Mouse (Mus musculus) bone marrow, adult 2 months (tissue): ENCODE measurements around the gene Mrps18a. TPM values are rescaled to one million over a fixed set of nuclear protein-coding genes. Genes with fewer than 3 reads are reported as not detected.

ENCODE experiments used
- H3K27ac ChIP-seq: fragments of 200-500 bp; 2 replicates; pipeline ENCODE4 v1.5.1; 2012; ENCODE audit warnings: low read depth, mild to moderate bottlenecking, control low read depth, inconsistent platforms, low read length; ENCODE audit not compliant: control insufficient read depth, poor library complexity, insufficient read depth
- H3K4me1 ChIP-seq: fragments of 200-500 bp; 2 replicates; pipeline ENCODE4 v1.6.1; 2011; ENCODE audit warnings: low read length; ENCODE audit not compliant: control insufficient read depth, insufficient read depth
- H3K4me3 ChIP-seq: fragments of 200-500 bp; replicated peaks from 2 replicates; pipeline ENCODE3; 2011; ENCODE audit warnings: mild to moderate bottlenecking, low read depth, low read length, control low read depth; ENCODE audit not compliant: control insufficient read depth
- CTCF ChIP-seq: fragments of 200-500 bp; IDR thresholded peaks from 2 replicates; pipeline ENCODE4 v1.5.1; 2011; ENCODE audit warnings: low read length, control low read depth; ENCODE audit not compliant: control insufficient read depth, insufficient read depth
- POLR2A ChIP-seq: fragments of 200-500 bp; IDR thresholded peaks from 2 replicates; pipeline ENCODE4 v1.6.1; 2011; ENCODE audit warnings: low read depth, mild to moderate bottlenecking, control low read depth, low read length, borderline replicate concordance; ENCODE audit not compliant: control insufficient read depth
- WGBS: fragments of 180-500 bp; shearing (Covaris S2); methylation state at CpG from one replicate; pipeline ENCODE4 v1.1.7; 2018; 5-methylcytosine and 5-hydroxymethylcytosine counted together
- polyA plus RNA-seq: library from polyadenylated mRNA; stranded (reverse); fragments of >200 nt; gene quantifications from 2 replicates; pipeline ENCODE4 v1.2.4, GENCODE M21; 2011; ENCODE audit warnings: low replicate concordance; ENCODE audit not compliant: missing spikeins, insufficient read depth, insufficient read length

Mrps18a gene
- polyA plus RNA-seq, 1 experiment = 90.6 TPM

DNA sequence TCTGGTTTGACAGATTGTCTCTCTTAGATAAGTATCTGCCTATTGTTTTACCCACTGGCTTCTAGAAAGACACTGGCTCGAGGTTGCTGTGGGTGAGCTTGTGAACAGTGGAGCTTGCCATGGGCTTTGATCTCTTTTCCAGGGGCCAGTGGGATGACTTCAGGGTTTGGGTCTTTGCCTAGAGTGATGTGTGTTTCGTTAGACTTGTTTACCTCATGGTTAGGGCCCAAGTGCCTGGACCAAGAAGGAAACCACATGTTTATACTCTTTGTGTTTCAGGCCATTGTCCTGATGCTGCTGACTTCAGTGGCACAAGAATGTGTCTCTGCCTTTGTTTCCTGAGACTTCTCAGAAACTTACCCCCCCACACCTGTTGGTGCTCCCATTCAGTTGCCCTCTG, 4.7 kb downstream of the Mrps18a start:
- 69% methylated on average over 2 of the region's 2 CpGs for WGBS
- Histone ChIP-seq H3K27ac (no peak overlapping the region), H3K4me1 (no peaks in the 10 kb centered on the region; the same call in 1 of the 2 replicates), H3K4me3 (no peak overlapping the region)
- TF ChIP-seq POLR2A = no peak
- no peak for TF ChIP-seq CTCF

DNA sequence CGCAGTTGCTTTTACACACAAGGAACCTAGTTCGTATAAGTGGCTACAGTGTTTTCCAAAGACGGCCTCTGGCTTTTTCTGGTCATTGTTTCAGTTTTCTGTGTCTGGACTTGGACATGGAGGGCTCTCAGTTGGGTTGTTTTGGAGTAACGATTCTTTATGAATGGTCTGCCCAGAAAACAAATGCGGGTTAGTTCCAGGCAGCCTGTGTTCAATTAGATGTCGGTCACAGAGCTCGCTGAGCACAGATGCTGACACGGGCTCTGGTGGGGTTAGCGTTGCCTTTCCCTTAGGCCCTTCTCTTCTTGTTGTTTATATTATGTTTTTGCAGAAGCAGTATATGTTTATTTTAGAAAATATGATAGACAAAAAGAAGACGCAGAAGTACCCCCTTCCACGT, 5.4 kb downstream of the Mrps18a start:
- 87% methylated on average over 11 of the region's 11 CpGs for WGBS
- no peak overlapping the region for H3K27ac ChIP-seq
- no peak for TF ChIP-seq CTCF
- no peak for TF ChIP-seq POLR2A
- no peak overlapping the region for H3K4me3 ChIP-seq
- H3K4me1 ChIP-seq = no peaks in the 10 kb centered on the region

DNA sequence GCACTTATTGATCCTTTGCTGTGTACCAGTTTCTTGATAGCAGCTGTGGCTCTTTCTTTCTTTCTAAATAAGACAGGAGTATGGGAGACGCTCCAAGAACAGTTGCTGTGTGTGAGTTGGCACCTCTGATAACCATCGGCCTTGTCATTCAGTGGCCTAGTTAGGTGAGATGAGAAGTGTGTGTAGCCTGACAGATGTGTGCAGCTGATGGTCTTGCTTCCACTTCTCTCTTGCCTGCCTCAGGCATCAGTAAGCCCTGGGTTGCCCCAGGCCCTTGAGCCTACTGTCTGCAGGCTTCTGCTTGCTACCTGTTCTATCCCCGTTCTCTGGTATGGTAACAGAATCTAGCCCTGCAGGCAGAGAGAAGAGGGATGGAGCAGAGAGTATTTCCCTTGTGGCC, 6.1 kb downstream of the Mrps18a start:
- Histone ChIP-seq H3K27ac (no peak overlapping the region), H3K4me3 (no peak overlapping the region), H3K4me1 (no peaks in the 10 kb centered on the region)
- no peak for TF ChIP-seq CTCF
- TF ChIP-seq POLR2A = no peak
- 71% methylated on average over 3 of the region's 3 CpGs for WGBS

DNA sequence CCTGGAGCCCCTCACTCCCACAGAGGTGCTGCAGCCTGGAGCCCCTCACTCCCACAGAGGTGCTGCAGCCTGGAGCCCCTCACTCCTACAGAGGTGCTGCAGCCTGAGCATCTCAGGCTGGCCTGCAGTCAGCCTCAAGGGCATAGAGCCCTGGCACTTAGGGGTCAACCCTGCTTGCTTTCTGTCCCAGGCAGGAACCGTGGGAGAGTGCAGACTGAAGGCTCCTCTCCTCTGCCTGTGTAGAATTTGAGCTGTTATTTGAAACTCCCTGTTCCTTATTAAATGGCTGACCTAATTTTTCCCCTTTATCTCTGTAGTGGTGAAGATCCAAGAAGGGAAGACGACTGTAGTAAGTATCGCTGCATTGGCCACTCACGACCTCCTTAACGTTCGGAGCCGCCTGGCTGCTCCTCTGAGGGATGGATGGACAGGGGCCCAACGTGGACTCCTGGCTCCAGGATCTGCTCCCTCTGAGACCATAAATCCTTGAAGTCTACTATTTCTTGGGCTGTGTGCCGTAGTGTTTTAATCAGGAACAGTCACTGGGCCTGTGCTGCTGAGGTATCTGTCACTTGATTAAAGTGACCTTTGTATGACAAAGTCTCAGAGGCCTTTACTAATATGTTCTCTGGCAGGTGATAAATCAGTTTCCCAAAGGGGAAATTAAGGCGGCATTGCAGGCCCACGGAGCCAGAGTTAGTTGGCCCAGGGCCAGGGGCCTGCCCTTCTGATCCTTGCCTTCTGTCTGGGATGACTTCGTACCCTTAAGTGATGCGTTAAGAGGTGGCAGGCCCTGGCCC, 7.0 kb downstream of the Mrps18a start:
- Histone ChIP-seq H3K27ac (no peak overlapping the region), H3K4me1 (no peaks in the 10 kb centered on the region), H3K4me3 (no peak overlapping the region)
- TF ChIP-seq CTCF (no peak), POLR2A (no peak)
- 87% methylated on average over 13 of the region's 13 CpGs for WGBS

DNA sequence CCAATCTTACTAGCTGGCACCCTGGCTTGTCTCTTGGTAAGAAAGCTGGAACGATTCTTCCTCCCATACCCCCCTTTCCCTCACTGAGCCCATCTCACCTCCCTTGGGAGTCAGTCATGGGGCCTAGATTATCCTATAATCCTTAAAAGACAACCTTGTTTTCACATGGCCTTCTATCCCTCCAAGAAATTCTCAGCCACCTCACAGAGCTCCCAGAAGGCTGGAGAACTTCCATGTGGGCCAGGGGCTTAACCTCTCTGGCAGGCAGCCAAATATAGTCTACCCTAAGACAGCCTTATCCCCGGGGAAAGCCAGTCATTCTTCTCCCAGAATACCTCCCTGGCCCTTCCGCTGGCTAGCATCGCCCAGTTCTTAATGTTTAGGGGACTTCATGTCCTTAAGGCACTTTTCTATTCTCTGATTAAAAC, 7.7 kb downstream of the Mrps18a start:
- H3K4me1 ChIP-seq = no peaks in the 10 kb centered on the region
- no peak overlapping the region for H3K27ac ChIP-seq
- 90% methylated on average over 4 of the region's 4 CpGs for WGBS
- H3K4me3 ChIP-seq = no peak overlapping the region
- TF ChIP-seq CTCF (no peak), POLR2A (no peak)

DNA sequence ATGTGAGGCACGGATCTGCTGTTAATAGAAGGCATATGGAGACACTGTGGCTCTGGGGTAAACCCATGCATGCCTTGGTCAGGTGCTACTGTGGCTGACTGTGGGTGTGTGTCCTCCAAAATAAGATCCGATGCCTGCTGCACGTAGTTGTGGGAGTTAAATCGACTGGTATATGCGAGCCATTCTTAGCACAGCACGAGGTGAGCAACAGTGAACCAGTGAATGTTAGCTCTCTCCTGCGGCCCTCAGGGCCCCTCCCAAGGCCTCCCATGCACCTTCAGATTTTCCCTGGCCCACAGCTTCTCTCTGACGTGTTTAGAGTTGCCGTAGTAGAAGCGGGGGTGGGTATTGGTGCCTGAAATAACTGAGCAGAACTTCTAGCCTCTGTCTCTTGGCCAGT, 8.9 kb downstream of the Mrps18a start:
- Histone ChIP-seq H3K27ac (no peak overlapping the region), H3K4me3 (no peak overlapping the region), H3K4me1 (no peaks in the 10 kb centered on the region)
- WGBS = 85% methylated on average over 10 of the region's 10 CpGs
- TF ChIP-seq CTCF (no peak), POLR2A (no peak)

DNA sequence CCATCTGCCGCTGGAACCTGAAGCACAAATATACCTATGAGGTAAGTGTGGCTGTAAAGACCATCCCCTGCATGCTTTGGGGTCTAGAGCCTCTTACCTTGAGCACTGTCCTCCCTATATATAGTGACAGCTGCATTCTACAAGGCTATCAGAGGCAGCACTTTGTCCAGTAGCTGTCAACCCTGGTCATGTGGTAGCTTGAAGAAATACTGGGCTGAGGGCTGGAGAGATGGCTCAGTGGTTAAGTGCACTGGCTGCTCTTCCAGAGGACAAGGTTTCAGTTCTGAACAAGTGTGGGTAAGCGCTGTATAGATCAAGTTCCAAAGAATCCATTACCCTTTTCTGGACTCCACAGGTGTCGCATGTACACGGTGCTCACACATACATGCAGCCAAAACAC, 12.0 kb downstream of the Mrps18a start:
- WGBS = 89% methylated on average over 4 of the region's 4 CpGs
- H3K27ac ChIP-seq = no peak overlapping the region
- no peak overlapping the region for H3K4me3 ChIP-seq
- no peaks in the 10 kb centered on the region for H3K4me1 ChIP-seq
- TF ChIP-seq CTCF (no peak), POLR2A (no peak)

DNA sequence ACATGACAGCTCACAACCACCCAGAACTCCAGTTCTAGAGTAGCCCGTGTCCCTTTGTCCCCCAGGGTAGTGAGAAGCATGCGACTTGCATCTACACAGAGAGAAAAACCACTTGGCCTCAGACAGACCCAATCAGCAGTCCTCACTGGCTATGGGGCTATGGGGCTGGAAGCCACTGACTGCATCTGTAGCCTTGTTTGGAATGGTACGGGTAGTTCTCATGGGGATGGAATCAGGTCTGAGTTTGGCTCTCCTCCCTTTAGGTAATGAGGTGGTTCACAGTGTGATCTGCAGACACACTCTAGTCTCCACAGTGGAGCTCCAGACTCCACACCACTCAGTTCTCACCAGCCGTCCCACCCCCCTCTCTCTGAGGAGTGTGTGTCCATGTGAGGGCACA, 12.5 kb downstream of the Mrps18a start:
- Histone ChIP-seq H3K4me3 (no peak overlapping the region), H3K4me1 (no peaks in the 10 kb centered on the region), H3K27ac (no peak overlapping the region)
- 92% methylated on average over 4 of the region's 4 CpGs for WGBS
- TF ChIP-seq POLR2A = no peak
- no peak for TF ChIP-seq CTCF

DNA sequence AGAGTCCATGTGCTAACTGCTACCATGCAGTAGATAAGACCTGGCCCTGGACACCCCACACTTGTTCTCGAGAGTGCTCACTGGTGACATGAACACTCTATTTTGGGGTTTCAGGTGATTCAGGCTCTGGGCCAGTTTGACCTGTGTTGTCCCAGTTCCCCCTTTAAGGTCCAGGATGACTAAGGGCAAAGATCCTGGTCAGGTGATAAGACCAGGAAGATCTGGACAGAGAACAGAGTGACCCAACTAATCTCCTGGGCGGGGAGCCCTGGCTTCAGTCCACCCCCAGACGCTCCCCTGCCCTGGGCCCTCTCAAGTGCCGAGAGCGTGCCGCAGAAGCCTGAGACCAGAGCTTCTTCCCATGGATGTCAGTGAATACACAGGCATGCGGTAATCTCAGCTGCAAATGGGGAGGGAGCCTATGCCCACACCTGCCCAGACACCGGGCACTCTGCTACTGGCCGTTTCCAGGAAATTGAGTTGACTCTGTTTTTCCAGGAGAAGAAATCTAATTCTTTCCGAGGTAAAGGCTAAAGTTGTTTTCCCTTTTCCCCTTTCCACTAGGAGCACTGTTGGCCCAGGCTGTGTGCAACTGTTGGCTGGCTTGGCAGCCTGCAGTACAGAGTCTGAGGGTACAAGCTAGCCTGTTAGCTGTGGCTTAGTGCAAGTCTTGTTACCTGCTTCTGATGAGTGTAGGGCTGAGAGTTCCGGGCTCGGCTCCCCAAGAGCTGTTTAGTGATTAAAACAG, 13.3 kb downstream of the Mrps18a start:
- H3K4me3 ChIP-seq = no peak overlapping the region
- H3K27ac ChIP-seq = no peak overlapping the region
- no peaks in the 10 kb centered on the region for H3K4me1 ChIP-seq
- TF ChIP-seq POLR2A (no peak), CTCF (no peak)
- WGBS = 93% methylated on average over 12 of the region's 12 CpGs
